Mouse (Mus musculus) liver, adult 2 months (tissue): ENCODE measurements around the gene Cmah.

Source experiments
- CTCF ChIP-seq: fragments of 200-500 bp; IDR thresholded peaks from 2 replicates; pipeline ENCODE4 v1.5.1; 2011; ENCODE audit warnings: low read depth, low read length, control low read depth
- POLR2A ChIP-seq: fragments of 200-500 bp; IDR thresholded peaks from 2 replicates; pipeline ENCODE4 v1.6.1; 2011; ENCODE audit warnings: low read length, control low read depth; ENCODE audit not compliant: insufficient read depth; ENCODE audit errors: extremely low read depth

DNA sequence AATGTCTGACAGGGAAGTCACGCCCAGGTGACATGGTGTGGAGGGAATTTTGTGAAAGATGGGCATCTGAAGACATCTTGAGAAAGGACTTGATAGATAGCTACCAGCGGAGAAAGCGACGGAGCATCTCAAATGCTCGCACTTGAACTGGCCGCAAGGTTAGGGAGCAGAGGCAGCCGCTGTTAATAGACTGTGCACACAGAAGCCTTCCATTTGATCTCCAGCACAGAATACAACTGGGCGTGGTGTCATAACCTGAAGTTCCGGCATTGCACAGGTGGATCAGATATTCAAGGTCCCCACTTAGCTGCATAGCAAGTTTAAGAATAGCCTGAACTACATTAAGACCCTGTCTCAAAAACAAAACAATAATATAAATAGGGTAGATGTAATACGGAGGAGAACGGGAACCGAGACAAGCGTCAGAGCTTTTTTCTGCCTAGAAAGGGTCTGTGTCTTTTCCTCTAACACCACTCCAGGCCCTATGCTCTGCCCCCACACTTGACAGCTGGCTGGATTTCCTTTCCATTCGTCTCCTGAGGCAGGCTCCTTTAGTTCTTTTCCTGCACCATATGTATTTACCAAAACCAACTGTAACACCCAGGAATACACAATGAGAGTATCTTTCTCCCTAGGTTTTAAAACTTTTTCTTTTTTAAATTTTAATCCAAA lies 192.9 kb downstream of the Cmah start:
- no peak for TF ChIP-seq CTCF
- TF ChIP-seq POLR2A = no peak
